Mouse (Mus musculus) megakaryocyte, embryonic 14.5 days (primary cell): ENCODE data around the gene Setdb2. TPM values are rescaled to one million over a fixed set of nuclear protein-coding genes. Genes with fewer than 3 reads are reported as not detected.
"Not testable (repeated sequence)": the region's sequence is repeated elsewhere in the genome, so short reads cannot be mapped to it uniquely, and the experiment has no call there.

Experiments used
- H3K27me3 ChIP-seq: replicated peaks from 2 replicates; pipeline ENCODE3; 2012; ENCODE audit warnings: inconsistent platforms
- H3K36me3 ChIP-seq: replicated peaks from 2 replicates; pipeline ENCODE3; 2012; ENCODE audit warnings: low read length, inconsistent platforms, mixed read lengths
- H3K4me1 ChIP-seq: 2 replicates; pipeline ENCODE4 v1.6.1; 2012; ENCODE audit warnings: inconsistent platforms
- H3K4me3 ChIP-seq: replicated peaks from 2 replicates; pipeline ENCODE3; 2012; ENCODE audit warnings: moderate library complexity, mild to moderate bottlenecking, inconsistent platforms
- H3K9me3 ChIP-seq: 2 replicates; pipeline ENCODE4 v1.6.1; 2012; ENCODE audit warnings: inconsistent platforms
- FLI1 ChIP-seq: IDR thresholded peaks from 2 replicates; pipeline ENCODE4 v1.6.1; 2012; ENCODE audit warnings: low read length, inconsistent platforms, mixed read lengths
- GATA1 ChIP-seq: IDR thresholded peaks from 3 replicates; pipeline ENCODE4 v1.6.1; 2012; ENCODE audit warnings: mixed read lengths, low read length, inconsistent platforms, borderline replicate concordance
- polyA plus RNA-seq: library from polyadenylated mRNA; stranded (reverse); fragments of >175 nt; gene quantifications from 2 replicates; pipeline ENCODE4 v1.2.3, GENCODE M21; 2012; ENCODE audit warnings: low replicate concordance; ENCODE audit not compliant: insufficient read depth

Setdb2 gene
- polyA plus RNA-seq, 1 experiment = 1.4 TPM

GRCm38 (mm10) chr14:59438505-59438904 lies 2.2 kb downstream of the Setdb2 start:
- Histone ChIP-seq H3K36me3 (peaks cover 8% of the 10 kb centered on the region), H3K4me1 (peaks cover 32% of the 10 kb centered on the region), H3K9me3 (no peaks in the 10 kb centered on the region), H3K4me3 (no peak overlapping the region), H3K27me3 (no peaks in the 10 kb centered on the region)
- TF ChIP-seq GATA1 (no peak), FLI1 (no peak)

GRCm38 (mm10) chr14:59437398-59437797 lies 3.3 kb downstream of the Setdb2 start:
- TF ChIP-seq GATA1 = no peak
- H3K36me3 ChIP-seq = peaks cover 8% of the 10 kb centered on the region

GRCm38 (mm10) chr14:59435206-59435605 lies 5.5 kb downstream of the Setdb2 start:
- TF ChIP-seq GATA1 = no peak
- TF ChIP-seq FLI1 = no peak
- no peak overlapping the region for H3K4me3 ChIP-seq
- H3K4me1 ChIP-seq = peaks cover 25% of the 10 kb centered on the region
- no peaks in the 10 kb centered on the region for H3K27me3 ChIP-seq
- no peaks in the 10 kb centered on the region for H3K9me3 ChIP-seq
- peaks cover 24% of the 10 kb centered on the region for H3K36me3 ChIP-seq

More at GRCm38 (mm10) chr14:59437398-59437797, 3.3 kb downstream of the Setdb2 start:
- Histone ChIP-seq H3K4me3 (no peak overlapping the region), H3K9me3 (no peaks in the 10 kb centered on the region), H3K27me3 (no peaks in the 10 kb centered on the region), H3K4me1 (peaks cover 26% of the 10 kb centered on the region)

GRCm38 (mm10) chr14:59433902-59434301 lies 6.8 kb downstream of the Setdb2 start:
- Histone ChIP-seq H3K4me3 (peak overlapping the region; percentile 51), H3K36me3 (peaks cover 37% of the 10 kb centered on the region), H3K4me1 (peaks cover 17% of the 10 kb centered on the region), H3K9me3 (peaks cover 9% of the 10 kb centered on the region), H3K27me3 (no peaks in the 10 kb centered on the region)
- TF ChIP-seq GATA1 = no peak
- TF ChIP-seq FLI1 = no peak

DNA sequence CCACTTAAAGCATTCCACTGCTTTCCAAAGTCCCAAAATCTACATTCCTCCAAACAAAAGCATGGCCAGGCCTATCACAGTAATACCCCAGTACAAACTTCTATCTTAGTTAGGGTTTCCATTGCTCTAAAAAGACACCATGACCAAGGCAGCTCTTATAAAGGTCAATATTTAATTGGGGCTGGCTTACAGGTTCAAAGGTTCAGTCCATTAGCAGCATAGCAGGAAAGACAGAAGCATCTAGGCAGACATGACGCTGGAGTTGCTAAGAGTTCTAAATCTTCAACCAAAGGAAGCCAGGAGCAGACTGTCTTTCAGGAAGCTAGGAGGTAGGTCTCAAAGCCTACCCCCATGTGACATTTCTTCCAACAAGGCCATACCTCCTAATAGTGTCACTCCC lies 10.1 kb downstream of the Setdb2 start:
- no peak for TF ChIP-seq FLI1
- TF ChIP-seq GATA1 = no peak
- Histone ChIP-seq H3K4me1 (peaks cover 13% of the 10 kb centered on the region), H3K36me3 (peaks cover 47% of the 10 kb centered on the region), H3K27me3 (no peaks in the 10 kb centered on the region), H3K4me3 (no peak overlapping the region), H3K9me3 (peaks cover 20% of the 10 kb centered on the region)

DNA sequence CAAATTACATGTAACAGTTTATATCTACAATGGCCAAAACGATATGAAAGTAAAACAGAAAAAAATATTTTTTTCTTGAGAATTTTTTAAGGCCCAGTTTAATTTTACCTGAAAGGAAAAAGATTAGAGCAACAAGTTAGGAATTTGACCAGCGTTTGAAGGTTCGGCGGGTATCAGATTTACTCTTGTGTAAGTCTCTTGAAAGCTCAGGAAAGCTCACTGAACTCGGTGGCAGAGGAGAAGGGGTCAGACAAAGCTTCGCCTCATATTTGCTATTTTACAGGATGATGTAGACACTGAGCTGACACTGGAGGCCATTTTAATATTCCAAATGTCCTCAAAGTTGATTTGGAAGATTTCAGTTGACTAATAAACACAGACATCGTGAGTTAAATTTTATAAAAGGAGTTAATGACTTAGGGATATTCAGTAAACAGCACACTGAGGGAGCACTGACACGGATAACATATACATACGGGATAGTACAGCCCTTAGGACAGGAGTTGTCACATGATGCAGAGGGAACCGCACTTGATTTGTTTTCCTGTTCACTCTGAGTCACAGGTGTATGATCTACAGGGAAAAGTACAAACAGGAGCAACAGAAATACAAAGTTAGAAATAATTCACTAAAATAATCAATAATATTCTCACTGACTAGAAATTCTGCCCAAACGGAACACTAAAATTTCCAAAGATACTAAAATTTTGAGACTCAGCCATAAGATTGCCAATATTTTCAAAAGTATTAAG lies 17.6 kb downstream of the Setdb2 start:
- Histone ChIP-seq H3K4me1 (no peaks in the 10 kb centered on the region; the same call in 1 of the 2 replicates), H3K36me3 (peaks cover 44% of the 10 kb centered on the region), H3K9me3 (peaks cover 3% of the 10 kb centered on the region), H3K4me3 (no peak overlapping the region), H3K27me3 (no peaks in the 10 kb centered on the region)
- TF ChIP-seq GATA1 (no peak), FLI1 (no peak)

DNA sequence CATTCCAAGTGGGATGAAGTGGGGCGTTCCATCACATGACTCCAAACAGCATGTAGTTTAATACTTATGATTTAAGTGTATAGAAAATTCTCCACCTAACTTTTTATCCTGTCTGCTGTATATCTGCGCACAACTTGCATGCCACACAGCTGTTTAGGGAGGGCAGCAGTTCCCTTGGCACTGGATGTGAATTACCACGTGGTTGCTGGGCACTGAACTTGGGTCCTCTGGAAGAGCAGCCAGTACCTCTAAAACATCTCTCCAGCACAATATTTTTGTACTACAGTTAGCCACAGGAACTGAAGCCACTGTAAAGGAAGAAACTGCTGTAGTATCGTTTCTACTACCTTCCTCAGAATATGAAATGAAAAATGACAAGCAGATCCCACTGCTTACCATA lies 22.5 kb downstream of the Setdb2 start:
- Histone ChIP-seq H3K36me3 (peaks cover 74% of the 10 kb centered on the region), H3K27me3 (no peaks in the 10 kb centered on the region), H3K9me3 (no peaks in the 10 kb centered on the region), H3K4me1 (no peaks in the 10 kb centered on the region; the same call in 1 of the 2 replicates), H3K4me3 (no peak overlapping the region)
- TF ChIP-seq GATA1 = no peak
- no peak for TF ChIP-seq FLI1

GRCm38 (mm10) chr14:59414979-59415378 lies 25.7 kb downstream of the Setdb2 start:
- H3K9me3 ChIP-seq, H3K27me3 ChIP-seq, H3K4me3 ChIP-seq, H3K4me1 ChIP-seq: not testable (repeated sequence)
- peaks cover 81% of the 10 kb centered on the region for H3K36me3 ChIP-seq

DNA sequence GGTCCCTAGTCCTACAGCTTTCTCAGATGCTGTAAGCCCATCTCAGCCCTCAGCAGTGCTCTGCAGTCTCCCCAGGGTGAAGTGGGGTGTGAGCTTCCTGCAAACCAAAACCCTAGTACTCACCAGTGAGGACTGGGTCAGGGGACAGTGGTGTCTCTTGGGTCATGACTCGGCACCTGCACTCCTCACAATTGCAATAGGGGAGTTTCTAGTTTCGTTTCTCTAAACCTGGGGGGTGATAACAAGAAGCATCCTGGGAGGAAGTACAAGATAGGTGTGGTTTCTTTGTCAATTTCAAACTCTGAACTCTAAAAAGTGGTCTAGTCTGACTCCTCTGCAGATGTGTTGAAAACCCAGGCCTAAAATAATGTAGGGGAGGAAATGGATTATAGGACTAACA lies 43.7 kb downstream of the Setdb2 start:
- H3K4me3 ChIP-seq = peak overlapping the region; percentile 64
- no peak for TF ChIP-seq FLI1
- no peak for TF ChIP-seq GATA1
- H3K27me3 ChIP-seq = no peaks in the 10 kb centered on the region
- H3K4me1 ChIP-seq = peaks cover 10% of the 10 kb centered on the region
- H3K36me3 ChIP-seq = peaks cover 52% of the 10 kb centered on the region
- H3K9me3 ChIP-seq = no peaks in the 10 kb centered on the region

DNA sequence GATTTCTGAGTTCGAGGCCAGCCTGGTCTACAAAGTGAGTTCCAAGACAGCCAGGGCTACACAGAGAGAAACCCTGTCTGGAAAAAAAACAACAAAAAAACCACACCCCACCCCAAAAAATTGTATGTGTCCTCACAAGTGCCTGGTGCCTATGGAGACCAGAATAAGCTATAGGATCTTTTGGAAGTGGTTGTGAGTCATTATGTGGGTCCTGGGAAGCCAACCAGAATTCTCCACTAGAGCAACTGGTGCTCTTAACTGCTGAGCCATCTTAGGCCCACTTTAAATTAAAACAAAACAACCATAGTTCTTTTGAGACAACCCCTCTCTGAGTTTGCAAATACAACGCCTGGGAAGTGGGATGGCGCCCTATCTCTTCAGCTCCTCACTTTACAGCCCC lies 45.4 kb downstream of the Setdb2 start, which contains the start of gene Phf11c:
Phf11c (minus strand) TSS at position 101 of the 400 bp plus-strand sequence.
- H3K4me1 ChIP-seq = peaks cover 17% of the 10 kb centered on the region
- H3K36me3 ChIP-seq = peaks cover 39% of the 10 kb centered on the region
- H3K27me3 ChIP-seq = no peaks in the 10 kb centered on the region
- no peak within 1 kb of the TSS for H3K4me3 ChIP-seq
- no peaks in the 10 kb centered on the region for H3K9me3 ChIP-seq
- no peak for TF ChIP-seq GATA1

DNA sequence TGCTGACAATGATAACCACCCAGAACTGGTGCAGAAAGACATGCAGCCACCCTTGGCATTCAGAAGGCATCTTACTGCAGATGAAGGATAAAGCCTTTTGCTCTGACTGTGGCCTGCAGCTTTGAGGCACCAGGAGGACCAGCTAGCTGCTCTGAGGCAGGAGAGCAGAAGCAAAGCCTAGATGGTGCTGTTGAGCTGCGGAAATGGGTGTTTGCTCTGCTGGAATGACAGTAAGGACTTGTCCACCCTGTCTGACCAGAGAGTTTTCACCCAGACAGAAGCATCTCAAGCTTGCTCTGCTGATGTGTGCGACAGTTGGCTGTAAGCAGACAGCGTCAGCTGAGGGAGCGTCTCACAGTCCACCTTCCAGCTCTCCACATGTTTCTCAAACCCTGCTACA lies 50.5 kb downstream of the Setdb2 start:
- H3K9me3 ChIP-seq, H3K27me3 ChIP-seq, H3K4me3 ChIP-seq, H3K4me1 ChIP-seq: not testable (repeated sequence)
- H3K36me3 ChIP-seq = peaks cover 14% of the 10 kb centered on the region
